Mouse (Mus musculus): ENCODE data around the gene Rcsd1.

- TF ChIP-seq POLR2A (IDR thresholded peaks at IDR 0.05; ENCODE audit: low read depth, low read length) (no peak), SIN3A (IDR thresholded peaks at IDR 0.05; ENCODE audit: low read length) (no peak)
Measured at GRCm38 (mm10) chr1:165636289-165636688, 73.3 kb downstream of the Rcsd1 start.
